Mouse (Mus musculus): ENCODE measurements around the gene Dlg2.

Dlg2 gene

GRCm38 (mm10) chr7:91716696-91717095 is 1240.2 kb downstream of the Dlg2 start:
- in situ Hi-C loops (cut with MboI; ENCODE audit: low pct_unique_long_range_greater_than_20kb in 1 of 2, low sequenced_read_pairs in 2 of 2, unreplicated experiment in 1 of 2), result no loop called here

GRCm38 (mm10) chr7:91720318-91720717 is 1243.8 kb downstream of the Dlg2 start:
- in situ Hi-C loops (cut with MboI; ENCODE audit: low pct_unique_long_range_greater_than_20kb in 1 of 2, low sequenced_read_pairs in 2 of 2, unreplicated experiment in 1 of 2), result no loop called here

- in situ Hi-C loops (cut with MboI; ENCODE audit: low pct_unique_long_range_greater_than_20kb in 1 of 2, low sequenced_read_pairs in 2 of 2, unreplicated experiment in 1 of 2), result no loop called here
These were observed 1247.9 kb downstream of the Dlg2 start for GRCm38 (mm10) chr7:91724397-91724796.

- in situ Hi-C loops (cut with MboI; ENCODE audit: low pct_unique_long_range_greater_than_20kb in 1 of 2, low sequenced_read_pairs in 2 of 2, unreplicated experiment in 1 of 2), result no loop called here
These were observed 1264.3 kb downstream of the Dlg2 start for GRCm38 (mm10) chr7:91740748-91741147.

GRCm38 (mm10) chr7:91753151-91753861 is 1276.8 kb downstream of the Dlg2 start:
- in situ Hi-C loops (cut with MboI; ENCODE audit: low pct_unique_long_range_greater_than_20kb in 1 of 2, low sequenced_read_pairs in 2 of 2, unreplicated experiment in 1 of 2), result no loop called here

- in situ Hi-C loops (cut with MboI; ENCODE audit: low pct_unique_long_range_greater_than_20kb in 1 of 2, low sequenced_read_pairs in 2 of 2, unreplicated experiment in 1 of 2), result no loop called here
These were observed 1291.2 kb downstream of the Dlg2 start for GRCm38 (mm10) chr7:91767648-91768047.

- in situ Hi-C loops (cut with MboI; ENCODE audit: low pct_unique_long_range_greater_than_20kb in 1 of 2, low sequenced_read_pairs in 2 of 2, unreplicated experiment in 1 of 2), result no loop called here
These were observed 1302.2 kb downstream of the Dlg2 start for GRCm38 (mm10) chr7:91778673-91779072.

- in situ Hi-C loops (cut with MboI; ENCODE audit: low pct_unique_long_range_greater_than_20kb in 1 of 2, low sequenced_read_pairs in 2 of 2, unreplicated experiment in 1 of 2), result no loop called here
These were observed 1308.1 kb downstream of the Dlg2 start for GRCm38 (mm10) chr7:91784617-91785016.

GRCm38 (mm10) chr7:91785445-91785844 is 1309.0 kb downstream of the Dlg2 start:
- in situ Hi-C loops (cut with MboI; ENCODE audit: low pct_unique_long_range_greater_than_20kb in 1 of 2, low sequenced_read_pairs in 2 of 2, unreplicated experiment in 1 of 2), result no loop called here

GRCm38 (mm10) chr7:91785871-91786270 is 1309.4 kb downstream of the Dlg2 start:
- in situ Hi-C loops (cut with MboI; ENCODE audit: low pct_unique_long_range_greater_than_20kb in 1 of 2, low sequenced_read_pairs in 2 of 2, unreplicated experiment in 1 of 2), result no loop called here

- in situ Hi-C loops (cut with MboI; ENCODE audit: low pct_unique_long_range_greater_than_20kb in 1 of 2, low sequenced_read_pairs in 2 of 2, unreplicated experiment in 1 of 2), result no loop called here
These were observed 1314.6 kb downstream of the Dlg2 start for GRCm38 (mm10) chr7:91790949-91791564.

GRCm38 (mm10) chr7:91806632-91807031 is 1330.2 kb downstream of the Dlg2 start:
- in situ Hi-C loops (cut with MboI; ENCODE audit: low pct_unique_long_range_greater_than_20kb in 1 of 2, low sequenced_read_pairs in 2 of 2, unreplicated experiment in 1 of 2), result no loop called here

- in situ Hi-C loops (cut with MboI; ENCODE audit: low pct_unique_long_range_greater_than_20kb in 1 of 2, low sequenced_read_pairs in 2 of 2, unreplicated experiment in 1 of 2), result no loop called here
These were observed 1334.3 kb downstream of the Dlg2 start for GRCm38 (mm10) chr7:91810774-91811173.

GRCm38 (mm10) chr7:91818004-91818403 is 1341.5 kb downstream of the Dlg2 start:
- in situ Hi-C loops (cut with MboI; ENCODE audit: low pct_unique_long_range_greater_than_20kb in 1 of 2, low sequenced_read_pairs in 2 of 2, unreplicated experiment in 1 of 2), result no loop called here

- in situ Hi-C loops (cut with MboI; ENCODE audit: low pct_unique_long_range_greater_than_20kb in 1 of 2, low sequenced_read_pairs in 2 of 2, unreplicated experiment in 1 of 2), result no loop called here
These were observed 1355.7 kb downstream of the Dlg2 start for GRCm38 (mm10) chr7:91832207-91832606.

GRCm38 (mm10) chr7:91845723-91846122 is 1369.3 kb downstream of the Dlg2 start:
- in situ Hi-C loops (cut with MboI; ENCODE audit: low pct_unique_long_range_greater_than_20kb in 1 of 2, low sequenced_read_pairs in 2 of 2, unreplicated experiment in 1 of 2), result no loop called here

- in situ Hi-C loops (cut with MboI; ENCODE audit: low pct_unique_long_range_greater_than_20kb in 1 of 2, low sequenced_read_pairs in 2 of 2, unreplicated experiment in 1 of 2), result no loop called here
These were observed 1372.9 kb downstream of the Dlg2 start for GRCm38 (mm10) chr7:91849364-91849763.

- in situ Hi-C loops (cut with MboI; ENCODE audit: low pct_unique_long_range_greater_than_20kb in 1 of 2, low sequenced_read_pairs in 2 of 2, unreplicated experiment in 1 of 2), result no loop called here
These were observed 1377.2 kb downstream of the Dlg2 start for GRCm38 (mm10) chr7:91853653-91854052.

GRCm38 (mm10) chr7:91856931-91857330 is 1380.5 kb downstream of the Dlg2 start:
- in situ Hi-C loops (cut with MboI; ENCODE audit: low pct_unique_long_range_greater_than_20kb in 1 of 2, low sequenced_read_pairs in 2 of 2, unreplicated experiment in 1 of 2), result no loop called here

All from mouse embryonic stem cell (cell line).